Mouse (Mus musculus) gastrocnemius, postnatal 36 days (tissue): ENCODE results near the gene Ttll6. TPM values are rescaled to one million over a fixed set of nuclear protein-coding genes. Genes with fewer than 3 reads are reported as not detected.

Experiments
- DNase-seq, 2 experiments: peaks; one replicate each; pipeline ENCODE4 v3.0.0; 2022
- intact Hi-C: fragments of 180-260 bp; cut with DNase I; formaldehyde crosslinking; loops from one replicate; pipeline ENCODE4 v1.15.1; 2025
- total RNA-seq, 2 experiments: library from RNA; stranded (reverse); gene quantifications; 2 replicates each; pipeline ENCODE4 v1.2.3; 2021

The Ttll6 gene
- total RNA-seq, 2 experiments from 2014 or later: not detected

DNA sequence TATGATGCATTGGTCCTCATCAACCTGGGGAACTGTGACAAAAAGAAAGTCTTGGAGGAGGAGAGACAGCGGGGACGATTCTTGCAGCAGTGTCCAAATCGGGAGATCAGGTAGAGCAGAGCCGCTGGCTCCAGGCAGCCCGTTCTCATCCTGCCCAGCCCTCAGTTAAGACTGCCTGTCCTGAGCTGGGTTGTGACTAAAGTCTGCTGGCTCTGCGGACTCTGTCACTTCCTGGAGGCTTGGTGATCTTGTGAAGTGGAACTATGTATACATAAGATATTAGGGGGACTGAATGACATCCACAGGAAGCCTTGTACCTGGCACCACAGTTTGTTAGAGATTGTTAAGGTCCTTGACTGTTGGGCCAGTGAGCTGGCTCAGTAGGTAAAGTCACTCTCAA is 13.9 kb downstream of the Ttll6 start:
- no peak for DNase-seq
- intact Hi-C loops: no loop called here

DNA sequence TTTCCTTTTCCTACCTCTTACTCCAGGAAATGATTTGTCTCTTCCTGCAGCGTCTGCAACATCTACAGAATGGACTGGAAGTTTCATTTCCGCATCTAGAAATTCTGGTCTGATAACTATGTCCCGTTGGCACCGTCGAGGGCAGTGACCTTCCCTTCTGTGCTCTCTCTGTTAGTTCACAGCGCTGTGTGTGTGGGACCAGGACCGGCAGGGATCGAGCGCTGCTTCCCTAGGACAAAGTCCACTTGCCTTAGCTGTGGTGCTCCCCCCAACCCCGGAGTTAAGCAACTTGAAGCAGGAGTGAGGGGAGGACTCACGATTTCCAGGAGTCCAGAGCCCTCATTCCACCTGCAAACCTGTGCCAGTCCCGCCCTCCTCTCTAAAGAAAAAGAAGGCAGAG is 31.2 kb downstream of the Ttll6 start:
- intact Hi-C loops: no loop called here
- DNase-seq: no peak

DNA sequence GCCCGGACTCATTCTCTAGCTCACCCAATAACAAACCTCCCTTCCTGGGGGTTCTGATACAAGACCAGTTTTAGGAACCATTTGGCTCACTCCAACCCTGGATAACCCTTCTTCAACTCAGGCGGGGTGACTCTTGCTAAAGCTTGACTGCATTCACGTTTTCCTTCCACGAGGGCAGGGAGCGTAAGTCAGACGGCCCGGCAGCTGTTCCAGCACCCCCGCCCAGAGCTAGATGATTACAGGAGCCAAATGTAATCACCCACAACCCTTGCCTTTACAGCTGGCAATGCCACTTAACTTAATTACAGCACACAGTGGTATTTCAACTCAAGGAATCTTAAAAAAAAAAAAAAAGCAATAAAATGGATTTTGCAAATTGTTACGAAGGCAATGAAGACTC is 34.5 kb downstream of the Ttll6 start:
- intact Hi-C loops: no loop called here
- DNase-seq: no peak

DNA sequence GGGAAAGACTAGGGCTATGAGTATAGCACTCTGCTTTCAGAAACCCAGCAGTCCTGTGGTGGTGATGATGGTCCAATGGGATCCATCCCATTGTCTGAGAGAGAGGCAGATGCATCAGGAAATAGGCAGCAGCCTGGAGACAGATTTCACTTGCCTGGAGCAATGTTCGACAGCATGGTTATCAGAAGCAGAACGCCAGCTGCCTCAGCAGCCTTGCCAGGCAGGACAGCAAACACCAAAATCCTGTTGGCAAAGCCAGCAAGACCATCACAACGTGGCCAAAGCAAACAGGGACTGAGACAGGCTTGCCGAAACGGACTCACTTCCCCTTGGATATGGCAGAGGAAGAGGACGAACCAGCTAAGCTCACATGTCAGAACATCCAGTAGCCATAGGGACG is 35.4 kb downstream of the Ttll6 start:
- DNase-seq: no peak
- intact Hi-C loops: no loop called here

DNA sequence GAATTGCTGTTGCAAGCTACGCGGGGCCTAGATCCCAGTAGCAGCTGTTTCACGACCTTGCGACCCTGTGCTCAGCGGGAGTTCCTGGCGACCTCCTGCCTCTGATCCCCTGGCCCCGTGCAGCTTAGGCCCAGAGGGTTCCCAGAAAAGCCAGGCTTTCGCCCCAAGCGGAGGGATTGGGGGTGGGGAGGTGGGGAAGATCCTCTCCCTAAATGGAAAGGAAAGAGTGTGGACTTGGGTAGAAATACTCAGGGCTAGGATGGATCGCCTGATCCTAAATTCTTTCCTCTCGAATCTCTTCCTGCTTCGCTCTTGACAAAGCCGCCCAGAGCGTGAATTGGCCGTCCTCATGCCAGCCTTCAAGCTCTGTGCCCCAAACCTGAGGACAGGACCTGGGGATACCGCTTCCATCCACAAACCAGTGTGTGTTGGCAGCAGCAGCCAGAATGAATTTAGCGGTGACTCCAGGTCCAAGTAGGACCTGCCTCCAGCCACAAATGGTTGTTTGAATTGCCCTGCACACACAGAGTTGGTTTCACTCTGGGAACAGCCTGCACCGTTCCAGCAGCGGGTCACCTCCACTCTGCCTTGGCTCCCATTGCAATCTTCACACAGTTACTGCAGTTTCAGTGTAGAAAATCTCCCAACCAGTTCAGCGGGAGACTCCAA is 37.3 kb downstream of the Ttll6 start:
- DNase-seq: no peak
- intact Hi-C loops: no loop called here

DNA sequence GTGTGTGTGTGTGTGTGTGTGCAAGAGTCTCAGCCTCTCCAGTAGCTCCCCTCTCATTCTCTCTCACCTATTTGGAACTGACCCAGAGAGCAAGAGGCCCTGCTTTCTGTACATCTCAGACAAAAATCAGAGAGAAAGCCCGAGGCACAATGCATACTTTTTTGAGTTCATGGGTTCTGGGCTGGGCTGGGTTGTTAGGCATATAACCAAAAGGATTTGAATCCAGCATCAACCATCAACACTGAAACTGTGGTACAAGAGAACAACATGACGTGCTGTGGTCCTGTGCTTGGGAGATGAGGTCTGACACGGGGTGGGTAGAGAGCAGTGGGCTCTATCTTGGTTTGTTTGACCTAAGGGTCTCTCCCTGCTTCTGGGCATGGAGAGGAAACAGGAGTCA is 38.0 kb downstream of the Ttll6 start:
- no peak for DNase-seq
- intact Hi-C loops: no loop called here

DNA sequence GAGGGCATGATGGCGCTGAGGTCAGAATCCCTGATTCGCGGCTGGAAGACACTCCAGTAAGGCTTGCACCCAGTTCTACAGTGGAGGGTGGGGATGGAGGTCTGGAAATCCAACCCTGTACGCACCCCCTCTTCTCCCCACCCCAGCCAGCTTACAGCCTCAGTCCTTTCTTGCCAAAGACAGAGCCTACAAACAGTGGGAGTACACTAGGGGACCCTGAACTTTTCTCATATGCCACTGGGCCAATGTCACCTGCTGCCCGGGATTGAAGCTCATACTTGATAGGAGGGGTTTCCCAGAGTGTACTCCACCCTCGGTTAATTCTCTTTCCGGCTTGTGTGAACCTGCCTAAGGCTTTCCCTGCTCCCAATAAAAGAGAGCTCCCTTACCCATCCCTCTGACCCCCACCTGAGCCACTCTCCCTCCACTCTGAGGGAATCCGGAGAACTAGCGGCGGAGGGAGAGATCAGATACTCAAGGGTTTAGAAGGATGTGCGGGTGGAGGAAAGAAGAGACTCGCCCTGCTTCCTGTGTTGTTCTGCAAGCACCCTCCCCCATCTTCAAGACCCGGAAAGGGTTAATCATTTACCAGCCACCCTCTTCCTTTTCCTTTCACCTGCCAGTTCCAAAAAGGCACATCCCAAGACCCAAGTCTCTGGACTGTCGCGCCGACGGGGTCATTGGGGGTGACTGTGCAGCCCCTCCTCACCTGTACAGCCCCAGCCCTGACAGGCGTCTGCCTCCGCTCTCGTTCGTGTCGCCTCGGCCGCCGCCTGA is 39.1 kb downstream of the Ttll6 start:
- no peak for DNase-seq
- intact Hi-C loops: no loop called here

DNA sequence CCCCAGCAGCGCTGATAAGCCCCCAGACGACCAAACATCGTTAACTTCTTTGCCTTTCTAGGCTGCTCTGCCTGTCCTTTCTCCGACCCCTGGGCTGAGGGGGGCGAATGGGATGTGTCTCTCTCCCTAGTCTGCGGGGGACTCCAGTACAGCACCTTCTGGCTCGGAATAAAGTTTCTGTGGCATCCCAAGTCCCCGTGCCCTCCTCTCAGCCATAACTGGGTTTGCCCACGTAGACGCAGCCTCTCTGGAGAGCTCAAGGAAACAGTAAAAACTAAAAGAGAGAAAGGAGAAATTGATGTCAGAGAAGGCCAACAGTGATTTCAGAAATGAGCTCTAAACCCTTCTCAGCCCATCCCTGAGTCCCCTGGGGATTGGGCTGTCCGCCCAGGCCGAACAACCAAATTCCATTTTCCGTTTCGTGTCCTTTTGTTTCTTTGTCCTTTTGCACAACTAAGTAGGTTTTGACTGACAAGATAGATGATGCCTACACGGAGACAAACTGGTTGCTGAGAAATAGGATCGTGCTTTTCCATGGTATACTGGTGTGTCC is 39.8 kb downstream of the Ttll6 start:
- no peak for DNase-seq
- intact Hi-C loops: no loop called here

DNA sequence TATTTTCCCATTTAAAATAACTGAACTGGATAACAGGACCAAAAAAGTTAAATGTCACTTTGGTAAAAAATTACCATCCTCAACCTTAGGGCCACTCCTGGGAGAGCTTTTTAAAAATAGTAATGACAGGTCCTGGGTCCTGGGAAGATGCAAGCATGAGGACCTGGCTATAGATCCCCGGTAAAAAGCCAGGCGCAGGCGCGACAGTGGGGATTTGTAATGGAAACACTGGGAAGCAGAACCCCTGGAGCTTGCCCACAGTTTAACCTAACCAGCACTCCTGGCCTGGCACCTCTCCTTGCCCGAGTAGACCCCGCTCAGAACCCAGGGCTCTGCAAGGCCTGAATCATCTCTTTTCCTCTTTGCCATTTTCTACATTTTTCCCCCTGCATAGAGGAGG is 41.3 kb downstream of the Ttll6 start:
- intact Hi-C loops: no loop called here
- no peak for DNase-seq

DNA sequence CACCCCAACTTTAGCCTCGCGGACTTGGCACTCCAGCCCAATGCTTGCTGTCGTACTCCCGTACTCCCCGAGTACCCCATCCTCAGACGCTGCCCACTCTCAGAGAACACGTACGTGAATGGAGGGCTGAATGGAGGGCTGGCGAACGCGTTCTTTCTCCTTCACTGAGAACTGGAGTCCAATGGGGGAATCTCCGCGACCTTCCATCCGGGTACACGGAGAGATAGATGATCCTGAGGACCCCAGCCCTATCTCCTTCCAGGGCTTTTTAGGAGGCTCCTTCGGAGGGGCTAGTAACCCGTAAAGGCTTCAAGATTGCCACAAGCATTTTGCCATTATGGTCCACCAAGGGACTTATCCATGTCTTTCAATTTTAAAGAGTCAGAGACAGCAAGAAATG is 41.9 kb downstream of the Ttll6 start:
- intact Hi-C loops: no loop called here
- DNase-seq: no peak

DNA sequence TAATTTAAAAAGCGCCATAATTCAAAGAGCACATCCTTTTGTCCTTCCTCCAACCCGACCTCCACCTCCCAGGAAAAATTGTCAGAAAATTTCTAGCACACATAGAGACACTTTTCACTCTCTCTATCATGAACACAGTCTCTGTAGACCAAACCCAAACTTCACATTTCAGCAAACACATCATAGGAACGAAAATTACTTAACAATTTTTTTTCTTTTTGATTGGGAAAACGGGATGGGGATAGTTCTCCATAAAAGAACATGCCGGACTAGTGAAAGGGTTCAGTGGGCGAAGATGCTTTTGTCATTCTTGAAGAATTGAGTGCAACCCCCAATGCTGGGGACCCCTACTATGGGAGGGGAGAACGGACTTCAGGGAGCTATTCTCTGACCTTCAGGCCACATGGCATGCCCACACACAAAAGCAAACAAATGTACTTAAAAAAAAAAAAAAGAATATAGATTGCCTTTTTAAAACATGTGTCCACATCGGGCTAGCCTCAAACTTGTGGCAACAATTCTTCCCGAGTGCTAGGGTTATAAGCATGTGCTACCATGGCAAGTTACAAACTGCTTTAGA is 42.5 kb downstream of the Ttll6 start:
- DNase-seq: no peak
- intact Hi-C loops: no loop called here

DNA sequence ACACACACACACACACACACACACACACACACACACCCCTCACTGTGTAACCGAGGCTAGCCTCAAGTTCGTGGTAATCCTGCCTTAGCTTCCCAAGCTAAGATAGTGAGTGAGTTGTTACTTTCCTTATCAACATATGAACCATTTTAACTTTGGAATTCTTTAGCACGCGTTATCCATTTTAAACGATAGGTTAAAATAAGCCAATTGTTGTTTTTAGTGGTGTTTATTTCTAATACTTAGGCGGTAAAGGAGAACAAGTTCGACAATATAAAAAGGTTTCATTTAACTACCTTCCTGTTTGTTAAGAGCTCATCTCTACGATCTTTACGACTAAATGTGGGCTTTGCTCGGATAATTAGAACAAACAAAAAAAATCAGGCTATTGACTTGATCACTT is 43.3 kb downstream of the Ttll6 start:
- DNase-seq: no peak
- intact Hi-C loops: no loop called here

DNA sequence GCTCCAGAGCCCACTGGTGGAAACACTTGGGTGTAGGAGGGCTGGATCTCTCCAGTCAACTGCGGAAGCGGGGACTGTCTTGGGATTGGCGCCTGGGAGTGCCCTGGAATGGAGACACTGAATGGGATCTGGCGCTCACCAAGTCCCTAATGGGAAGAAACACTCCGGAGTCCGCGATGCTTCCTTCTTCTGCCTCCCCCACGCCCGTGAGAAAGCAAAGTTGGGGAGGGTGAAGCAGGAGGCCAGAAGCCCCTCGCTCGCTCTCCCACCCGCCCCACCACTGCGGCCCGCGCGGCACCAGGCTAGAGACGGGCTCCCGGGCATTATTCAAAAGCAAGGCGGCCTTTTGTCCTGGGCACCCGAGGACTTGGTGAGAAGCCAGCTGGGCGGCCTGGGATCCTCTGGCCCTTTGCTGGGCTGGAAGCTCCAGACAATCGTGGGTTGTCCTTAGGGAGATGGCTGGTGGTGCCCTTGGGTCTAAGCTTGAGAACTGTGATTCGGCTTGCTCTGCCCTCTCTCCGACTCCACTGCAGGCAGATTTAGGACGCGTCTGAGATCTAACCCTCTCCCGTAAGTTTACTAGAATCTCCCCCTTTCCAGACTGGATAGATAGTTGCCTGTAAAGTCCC is 44.1 kb downstream of the Ttll6 start:
- no peak for DNase-seq
- intact Hi-C loops: no loop called here

DNA sequence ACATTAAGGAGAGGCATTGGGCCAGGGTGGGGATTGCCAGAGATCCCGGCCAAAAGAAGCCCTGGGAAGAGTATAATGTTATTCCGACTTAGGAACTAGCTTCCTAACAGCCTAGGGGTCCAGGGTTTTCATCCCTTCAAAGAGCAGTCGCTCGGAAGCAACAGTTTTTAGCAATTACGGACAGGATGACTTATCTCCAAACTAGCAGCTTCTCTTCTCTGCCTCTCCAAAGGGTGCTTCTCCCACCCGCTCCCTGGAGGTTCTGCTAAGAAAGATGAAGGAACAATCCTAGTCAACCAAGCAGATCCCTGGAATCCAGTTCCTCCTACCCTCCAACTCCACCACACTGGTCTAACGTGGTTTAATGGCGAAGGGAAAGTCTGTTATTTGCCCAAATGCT is 44.8 kb downstream of the Ttll6 start:
- intact Hi-C loops: no loop called here
- DNase-seq: no peak

DNA sequence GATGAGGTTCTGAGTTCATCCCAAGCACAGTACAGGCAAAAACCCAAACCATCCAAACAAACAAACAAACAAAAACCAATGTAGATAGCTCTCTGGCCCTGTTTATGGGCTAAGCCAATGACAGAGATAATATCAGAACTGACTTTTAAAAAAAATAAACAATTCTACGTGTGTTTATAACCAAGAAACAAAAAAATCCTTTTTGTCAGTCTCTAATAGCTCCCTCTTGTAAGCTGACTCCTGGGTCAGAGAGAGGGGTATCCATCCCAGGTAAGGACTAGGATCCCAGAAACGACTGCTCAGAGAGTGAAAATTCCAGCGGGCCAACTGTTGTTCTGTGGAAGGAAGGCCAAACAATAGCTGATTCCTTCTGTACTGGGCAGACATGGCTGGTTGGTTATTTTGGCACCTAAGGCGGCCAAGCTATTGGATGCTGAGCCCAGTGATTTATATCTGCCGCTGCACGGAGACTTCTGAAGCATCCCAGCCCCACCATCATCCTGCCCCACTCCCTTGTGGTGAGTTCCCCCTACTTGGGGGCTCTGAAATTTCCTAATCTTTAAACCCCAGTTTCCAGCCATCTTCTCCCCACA is 45.4 kb downstream of the Ttll6 start:
- intact Hi-C loops: no loop called here
- DNase-seq: no peak

DNA sequence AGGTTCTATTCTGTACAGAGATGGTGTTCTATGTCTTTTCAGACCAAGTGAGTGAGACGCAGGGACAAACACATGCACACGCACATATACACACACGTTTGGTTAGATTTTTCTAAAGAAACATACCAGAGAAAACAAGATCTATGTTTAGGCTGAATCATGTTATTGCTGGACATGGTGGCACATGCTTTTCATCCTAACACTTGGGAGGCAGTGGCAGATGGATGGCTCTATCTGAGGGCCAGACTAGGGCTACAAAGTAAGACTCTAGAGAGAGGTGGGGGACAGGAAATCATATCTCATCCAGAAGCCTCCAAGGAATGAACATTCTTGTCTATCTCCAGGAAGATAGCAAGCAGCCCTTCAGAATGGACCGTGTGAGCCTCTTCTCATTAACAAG is 47.5 kb downstream of the Ttll6 start:
- intact Hi-C loops: no loop called here
- DNase-seq: no peak

DNA sequence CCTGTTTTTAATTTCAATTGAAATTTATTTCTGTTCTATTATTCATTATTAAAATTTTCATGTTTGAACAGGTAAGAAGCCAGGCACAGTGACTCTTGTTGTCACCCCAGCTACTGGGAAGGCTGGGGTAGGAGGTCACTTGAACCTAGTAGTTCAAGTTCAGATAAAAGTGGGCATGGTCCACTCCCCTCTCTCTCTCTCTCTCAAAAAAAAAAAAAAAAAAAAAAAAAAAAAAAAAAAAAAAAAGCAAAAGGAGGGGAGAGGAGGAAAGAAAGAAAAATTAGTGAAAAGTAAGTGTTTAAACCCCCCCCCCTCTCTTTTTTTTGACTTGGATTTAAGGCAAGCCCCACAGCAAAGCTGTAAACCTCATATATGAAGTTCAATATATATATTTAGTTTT is 50.6 kb downstream of the Ttll6 start:
- DNase-seq: no peak
- intact Hi-C loops: no loop called here

DNA sequence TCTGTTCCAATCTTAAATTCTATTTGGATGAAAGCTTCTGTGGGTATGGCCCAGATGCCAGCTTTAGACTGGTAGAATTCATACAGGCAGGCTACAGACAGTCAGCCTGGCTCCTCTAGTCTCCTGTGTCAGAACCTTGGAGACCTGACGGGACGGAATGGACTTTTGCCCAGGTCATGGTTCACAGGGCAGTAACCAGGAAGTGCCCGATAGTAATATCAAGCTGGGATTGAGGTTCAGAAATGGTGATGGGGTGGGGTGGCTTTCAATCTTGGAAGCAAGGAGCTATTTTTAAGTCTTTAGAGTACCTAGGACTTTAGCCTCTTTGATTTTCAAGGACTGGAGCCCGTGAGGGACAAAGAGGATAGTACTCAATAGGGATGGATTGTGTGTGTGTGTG is 53.7 kb downstream of the Ttll6 start:
- no peak for DNase-seq
- intact Hi-C loops: no loop called here

DNA sequence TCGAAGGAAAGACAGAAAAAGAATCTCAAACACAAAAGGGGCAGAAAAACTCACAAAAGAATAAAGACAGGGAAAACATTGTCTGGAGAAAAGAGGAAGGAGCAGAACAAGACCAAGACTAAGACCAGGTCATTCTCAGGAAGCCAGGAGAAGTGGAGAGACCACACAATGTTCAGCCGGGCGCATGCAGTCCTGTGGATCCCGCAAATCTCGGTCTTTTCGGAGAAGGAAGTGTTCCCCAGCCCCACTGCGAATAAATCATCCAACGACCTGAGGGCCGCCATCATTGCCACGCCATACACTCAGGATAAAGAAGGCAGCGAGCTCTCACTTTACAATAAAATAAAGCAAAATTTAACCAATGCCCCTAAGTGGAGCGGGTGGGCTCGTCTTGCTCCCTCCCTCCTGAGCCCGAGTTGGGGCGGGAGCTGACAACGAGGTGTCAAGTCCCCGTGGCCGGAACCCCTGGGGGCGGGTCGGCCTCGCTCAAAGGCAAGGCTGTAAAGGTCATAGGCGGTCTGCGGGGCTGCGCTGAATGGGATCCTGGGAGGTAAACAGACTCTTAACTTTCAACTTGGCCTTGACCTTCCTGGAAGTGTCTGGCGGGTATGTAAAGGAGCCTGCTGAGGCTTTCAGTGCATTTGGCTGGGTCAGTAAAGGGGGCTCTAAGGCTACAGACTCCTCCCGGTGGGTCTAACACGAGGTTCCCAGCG is 56.4 kb downstream of the Ttll6 start:
- DNase-seq: no peak
- intact Hi-C loops: no loop called here

DNA sequence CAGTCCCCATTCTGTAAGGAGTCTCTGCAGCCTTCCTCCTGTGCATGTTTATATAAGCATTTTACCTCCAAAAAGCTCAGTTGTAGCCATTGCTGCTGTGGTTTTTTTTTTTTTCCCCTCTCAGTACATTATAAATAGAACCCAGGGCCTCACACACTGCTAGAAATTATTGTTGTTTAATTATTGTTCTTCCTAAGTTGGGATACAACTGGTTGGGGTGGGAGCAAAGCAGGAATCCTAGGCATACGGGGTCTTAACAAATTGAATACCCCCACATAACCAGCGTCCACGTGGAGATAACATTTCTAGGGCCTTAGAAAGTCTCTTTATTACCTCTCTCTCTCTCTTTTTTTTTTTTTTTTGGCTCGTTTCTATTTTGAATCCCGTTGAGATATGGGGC is 57.5 kb downstream of the Ttll6 start:
- no peak for DNase-seq

More for the DNA sequence above, 57.5 kb downstream of the Ttll6 start:
- intact Hi-C loops: no loop called here
